Mouse (Mus musculus): ENCODE results near the gene Alb. TPM values are rescaled to one million over a fixed set of nuclear protein-coding genes. Genes with fewer than 3 reads are reported as not detected.

Gene Alb
- polyA plus RNA-seq, 1 experiment: 0.23 TPM

DNA sequence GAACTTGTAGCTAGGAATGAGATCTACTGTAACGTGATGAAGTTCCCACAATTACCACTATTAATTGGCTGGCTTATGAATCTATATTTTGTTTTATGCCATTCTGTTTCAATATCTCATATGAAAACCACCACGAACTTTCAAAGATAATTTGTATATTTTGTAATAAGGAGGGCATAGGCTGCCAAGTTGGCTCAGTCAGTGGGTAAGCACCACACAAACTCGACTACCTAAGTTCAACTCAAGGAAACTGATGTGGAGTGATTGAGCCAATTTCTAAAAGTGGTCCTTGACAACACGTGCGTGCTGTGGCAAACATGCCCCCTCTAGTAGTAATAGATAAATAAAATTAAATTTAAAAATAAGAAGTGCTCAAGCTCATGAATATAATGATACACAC lies 41.1 kb downstream of the Alb start:
- WGBS: 89% methylated on average over 5 of the region's 5 CpGs
- H3K27ac ChIP-seq (ENCODE audit: control insufficient read depth, insufficient read depth, low read length): no peak overlapping the region

DNA sequence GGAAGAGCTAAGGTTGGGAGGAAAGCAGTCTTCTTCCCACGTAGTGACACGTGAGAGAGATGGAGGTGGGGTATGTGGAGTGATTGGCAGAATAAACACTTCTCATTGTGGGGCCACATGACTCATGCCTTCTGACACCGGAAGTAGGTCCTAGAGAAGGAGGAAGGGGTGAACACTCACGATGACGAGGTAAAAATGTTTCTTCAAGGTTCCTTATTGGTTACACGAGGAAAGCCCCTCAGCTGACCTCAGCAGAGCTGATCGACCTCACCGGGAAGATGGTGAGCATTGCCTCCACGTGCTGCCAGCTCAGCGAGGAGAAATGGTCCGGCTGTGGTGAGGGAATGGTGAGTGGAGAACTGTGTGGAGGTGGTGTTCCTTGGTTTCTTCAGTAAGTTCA lies 44.0 kb downstream of the Alb start:
- DNase-seq: no peak
- Histone ChIP-seq H3K36me3 (ENCODE audit: control insufficient read depth, insufficient read depth, low read length) (no peaks in the 10 kb centered on the region), H3K4me1 (replicated peaks; ENCODE audit: control insufficient read depth, insufficient read depth, low read length) (peaks cover 4% of the 10 kb centered on the region; the same call in 1 of the 2 replicates), H3K27ac (ENCODE audit: control insufficient read depth, insufficient read depth, low read length) (no peak overlapping the region), H3K27me3 (ENCODE audit: control insufficient read depth, insufficient read depth, low read length) (no peaks in the 10 kb centered on the region), H3K4me3 (ENCODE audit: control insufficient read depth, insufficient read depth, low read length) (no peak overlapping the region)
- TF ChIP-seq POLR2A (IDR thresholded peaks at IDR 0.05; ENCODE audit: control insufficient read depth, extremely low read depth, insufficient read depth, low read length, poor library complexity) (no peak), CTCF (IDR thresholded peaks at IDR 0.05; ENCODE audit: borderline replicate concordance, control insufficient read depth, extremely low read depth, insufficient read depth, low read length, poor library complexity) (no peak)
- WGBS: 31% methylated on average over 11 of the region's 11 CpGs

More for the DNA sequence above, 41.1 kb downstream of the Alb start:
- TF ChIP-seq POLR2A (IDR thresholded peaks at IDR 0.05; ENCODE audit: control insufficient read depth, extremely low read depth, insufficient read depth, low read length, poor library complexity) (no peak), CTCF (IDR thresholded peaks at IDR 0.05; ENCODE audit: borderline replicate concordance, control insufficient read depth, extremely low read depth, insufficient read depth, low read length, poor library complexity) (no peak)
- Histone ChIP-seq H3K4me3 (ENCODE audit: control insufficient read depth, insufficient read depth, low read length) (no peak overlapping the region), H3K27me3 (ENCODE audit: control insufficient read depth, insufficient read depth, low read length) (no peaks in the 10 kb centered on the region), H3K36me3 (ENCODE audit: control insufficient read depth, insufficient read depth, low read length) (no peaks in the 10 kb centered on the region), H3K4me1 (replicated peaks; ENCODE audit: control insufficient read depth, insufficient read depth, low read length) (peaks cover 4% of the 10 kb centered on the region; the same call in 1 of the 2 replicates)
- DNase-seq: no peak

DNA sequence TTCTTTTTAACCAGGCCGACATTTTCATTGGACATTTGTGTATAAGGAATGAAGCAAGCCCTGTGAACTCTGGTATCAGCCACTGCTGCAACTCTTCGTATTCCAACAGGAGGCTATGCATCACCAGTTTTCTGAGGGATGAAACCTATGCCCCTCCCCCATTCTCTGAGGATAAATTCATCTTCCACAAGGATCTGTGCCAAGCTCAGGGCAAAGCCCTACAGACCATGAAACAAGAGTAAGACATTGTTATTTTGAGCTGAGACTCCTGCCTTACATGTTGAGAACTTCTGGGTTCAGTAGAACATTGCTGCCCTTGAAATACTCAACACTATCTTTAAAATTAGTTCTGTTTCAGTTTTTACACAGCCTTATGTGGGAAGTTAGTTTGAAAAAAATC lies 45.8 kb downstream of the Alb start:
- TF ChIP-seq POLR2A (IDR thresholded peaks at IDR 0.05; ENCODE audit: control insufficient read depth, extremely low read depth, insufficient read depth, low read length, poor library complexity) (no peak), CTCF (IDR thresholded peaks at IDR 0.05; ENCODE audit: borderline replicate concordance, control insufficient read depth, extremely low read depth, insufficient read depth, low read length, poor library complexity) (no peak)
- H3K36me3 ChIP-seq (ENCODE audit: control insufficient read depth, insufficient read depth, low read length): no peaks in the 10 kb centered on the region
- WGBS: 92% methylated on average over 2 of the region's 2 CpGs
- no peaks in the 10 kb centered on the region for H3K27me3 ChIP-seq (ENCODE audit: control insufficient read depth, insufficient read depth, low read length)
- peaks cover 4% of the 10 kb centered on the region; the same call in 1 of the 2 replicates for H3K4me1 ChIP-seq (replicated peaks; ENCODE audit: control insufficient read depth, insufficient read depth, low read length)
- no peak for DNase-seq
- H3K4me3 ChIP-seq (ENCODE audit: control insufficient read depth, insufficient read depth, low read length): no peak overlapping the region
- no peak overlapping the region for H3K27ac ChIP-seq (ENCODE audit: control insufficient read depth, insufficient read depth, low read length)

DNA sequence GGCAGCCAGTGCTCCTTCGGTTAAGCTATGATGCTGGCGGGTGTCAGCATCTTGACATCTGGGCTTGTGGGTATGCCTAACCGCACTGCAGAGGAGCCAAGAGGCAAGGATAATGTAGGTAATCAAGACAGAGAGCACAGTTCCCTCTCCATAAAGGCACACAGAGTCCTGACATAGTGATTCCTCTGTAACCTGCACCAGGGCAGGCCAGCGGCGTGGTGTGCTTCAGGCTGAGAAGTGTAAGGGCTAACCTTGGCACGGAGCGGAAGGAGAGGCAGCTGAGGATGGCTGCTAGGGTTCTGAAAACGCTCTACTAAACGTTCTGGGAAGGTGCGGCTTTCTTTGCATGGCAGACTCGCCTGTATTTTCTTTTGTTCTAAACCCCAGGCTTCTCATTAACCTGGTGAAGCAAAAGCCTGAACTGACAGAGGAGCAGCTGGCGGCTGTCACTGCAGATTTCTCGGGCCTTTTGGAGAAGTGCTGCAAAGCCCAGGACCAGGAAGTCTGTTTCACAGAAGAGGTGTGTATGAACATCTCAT lies 46.8 kb downstream of the Alb start:
- TF ChIP-seq POLR2A (IDR thresholded peaks at IDR 0.05; ENCODE audit: control insufficient read depth, extremely low read depth, insufficient read depth, low read length, poor library complexity) (no peak), CTCF (IDR thresholded peaks at IDR 0.05; ENCODE audit: borderline replicate concordance, control insufficient read depth, extremely low read depth, insufficient read depth, low read length, poor library complexity) (no peak)
- 91% methylated on average over 13 of the region's 13 CpGs for WGBS
- no peak overlapping the region for H3K4me3 ChIP-seq (ENCODE audit: control insufficient read depth, insufficient read depth, low read length)
- H3K27ac ChIP-seq (ENCODE audit: control insufficient read depth, insufficient read depth, low read length): no peak overlapping the region
- no peak for DNase-seq
- no peaks in the 10 kb centered on the region for H3K27me3 ChIP-seq (ENCODE audit: control insufficient read depth, insufficient read depth, low read length)
- no peaks in the 10 kb centered on the region for H3K36me3 ChIP-seq (ENCODE audit: control insufficient read depth, insufficient read depth, low read length)
- H3K4me1 ChIP-seq (replicated peaks; ENCODE audit: control insufficient read depth, insufficient read depth, low read length): peaks cover 4% of the 10 kb centered on the region; the same call in 1 of the 2 replicates

DNA sequence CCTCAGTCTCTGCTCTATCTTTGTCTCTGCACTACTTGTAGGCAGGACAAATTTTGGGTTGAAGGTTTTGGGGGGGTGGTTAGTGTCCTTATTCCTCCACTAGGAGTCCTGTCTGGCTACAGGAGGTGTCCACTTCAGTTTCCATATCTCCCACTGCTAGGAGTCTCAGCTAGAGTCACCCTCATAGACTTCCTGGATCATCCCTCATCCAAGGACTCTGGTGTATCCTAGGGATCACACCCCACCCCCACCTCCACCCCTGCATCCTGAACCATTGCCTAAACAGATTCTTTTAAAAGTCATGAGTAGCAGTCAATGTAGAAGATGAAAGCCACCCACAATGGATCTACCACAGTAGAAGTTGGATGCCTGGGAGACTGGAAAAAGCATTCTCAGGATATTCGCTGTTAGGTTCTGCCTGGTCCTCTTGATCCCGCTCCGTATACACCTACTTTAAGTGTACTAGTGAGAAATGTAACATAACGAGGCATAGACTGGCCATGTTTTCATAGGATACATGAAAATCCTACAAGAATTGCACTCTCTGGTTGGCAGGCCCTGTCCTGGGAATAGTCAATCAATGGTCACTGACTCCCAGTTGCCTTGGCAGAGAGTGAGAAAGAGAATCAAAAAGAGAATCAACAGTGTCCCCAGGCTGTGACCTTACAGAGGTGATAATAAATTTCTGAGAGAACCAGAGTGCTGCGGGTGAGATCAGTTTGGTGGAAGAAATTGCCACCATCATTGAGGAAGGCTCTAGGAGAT lies 49.3 kb downstream of the Alb start:
- H3K4me1 ChIP-seq (replicated peaks; ENCODE audit: control insufficient read depth, insufficient read depth, low read length): 0 out of 2 replicates have a peak, but pooled peaks cover under 1% of the 10 kb centered on the region
- no peak for TF ChIP-seq CTCF (IDR thresholded peaks at IDR 0.05; ENCODE audit: borderline replicate concordance, control insufficient read depth, extremely low read depth, insufficient read depth, low read length, poor library complexity)
- no peak for TF ChIP-seq POLR2A (IDR thresholded peaks at IDR 0.05; ENCODE audit: control insufficient read depth, extremely low read depth, insufficient read depth, low read length, poor library complexity)
- WGBS: 98% methylated on average over 5 of the region's 5 CpGs
- no peak overlapping the region for H3K4me3 ChIP-seq (ENCODE audit: control insufficient read depth, insufficient read depth, low read length)
- H3K27me3 ChIP-seq (ENCODE audit: control insufficient read depth, insufficient read depth, low read length): no peaks in the 10 kb centered on the region
- H3K27ac ChIP-seq (ENCODE audit: control insufficient read depth, insufficient read depth, low read length): no peak overlapping the region
- DNase-seq: no peak
- H3K36me3 ChIP-seq (ENCODE audit: control insufficient read depth, insufficient read depth, low read length): no peaks in the 10 kb centered on the region

DNA sequence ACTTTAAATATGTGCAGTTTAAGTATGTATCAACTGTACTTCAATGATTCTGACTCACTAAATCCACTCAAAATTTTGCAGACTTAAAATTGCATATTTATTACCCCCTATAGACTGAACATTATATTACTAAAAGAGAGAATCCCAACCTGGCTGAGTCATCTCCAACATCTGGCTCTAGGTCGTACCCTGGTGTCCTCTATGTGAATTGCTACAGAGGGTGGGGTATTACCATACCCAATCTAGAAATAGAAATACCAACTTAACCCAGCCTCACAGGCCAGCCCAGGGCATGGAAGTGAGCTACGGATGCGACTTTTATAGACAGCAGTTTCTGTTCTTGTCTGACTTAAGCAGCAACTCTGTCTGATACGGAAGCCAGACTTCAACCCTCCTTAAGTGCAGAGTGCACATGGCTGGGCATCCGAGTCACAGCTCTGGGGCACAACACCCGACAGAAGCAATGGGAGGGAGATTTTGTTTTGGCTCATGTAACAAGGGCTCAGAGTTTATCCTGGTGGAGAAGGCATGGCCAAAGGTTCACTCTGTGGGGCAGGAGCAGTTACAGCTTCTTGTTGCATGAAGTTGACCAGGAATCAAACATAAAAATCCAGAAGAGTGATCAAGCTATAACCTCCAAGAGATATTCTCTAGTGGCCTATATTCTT lies 51.7 kb downstream of the Alb start:
- DNase-seq: no peak
- TF ChIP-seq CTCF (IDR thresholded peaks at IDR 0.05; ENCODE audit: borderline replicate concordance, control insufficient read depth, extremely low read depth, insufficient read depth, low read length, poor library complexity) (no peak), POLR2A (IDR thresholded peaks at IDR 0.05; ENCODE audit: control insufficient read depth, extremely low read depth, insufficient read depth, low read length, poor library complexity) (no peak)
- Histone ChIP-seq H3K36me3 (ENCODE audit: control insufficient read depth, insufficient read depth, low read length) (no peaks in the 10 kb centered on the region), H3K27me3 (ENCODE audit: control insufficient read depth, insufficient read depth, low read length) (no peaks in the 10 kb centered on the region), H3K4me1 (replicated peaks; ENCODE audit: control insufficient read depth, insufficient read depth, low read length) (no peaks in the 10 kb centered on the region), H3K27ac (ENCODE audit: control insufficient read depth, insufficient read depth, low read length) (no peak overlapping the region), H3K4me3 (ENCODE audit: control insufficient read depth, insufficient read depth, low read length) (no peak overlapping the region)
- WGBS: 82% methylated on average over 6 of the region's 6 CpGs
